9 mouse cellular contexts compared by ENCODE assay signal in genomic region chr4:152558246-152558645, GRCm38 (mm10).
DNase-seq lines count a peak whose midpoint lies in the region; ATAC-seq and TF ChIP-seq lines count a peak whose summit lies in the region.
"Had no signal": no experiment of that assay in that cellular context is flagged by ENCODE, and none has a peak within 500 bp of the region (broad histone marks: within the 10 kb centered on the region; RNA-seq: fewer than 3 reads in every experiment).

No protein-coding gene starts in this region.

- H3K27me3 ChIP-seq in forebrain, embryonic 13.5 days: no peaks in the 10 kb centered on the region
- H3K27me3 ChIP-seq in forebrain, embryonic 11.5 days (ENCODE audit: control insufficient read depth, insufficient read depth, low read length): no peaks in the 10 kb centered on the region
- H3K27me3 ChIP-seq in megakaryocyte, embryonic 14.5 days (replicated peaks): no peaks in the 10 kb centered on the region
- no peaks in the 10 kb centered on the region for H3K27me3 ChIP-seq in limb, embryonic 14.5 days (ENCODE audit: control insufficient read depth, insufficient read depth, low read length)
- no peaks in the 10 kb centered on the region for H3K27me3 ChIP-seq in thymus, adult 2 months (ENCODE audit: control insufficient read depth, insufficient read depth, low read length)

- TF ChIP-seq CTCF in thymus, adult 2 months (IDR thresholded peaks at IDR 0.05; ENCODE audit: borderline replicate concordance, control insufficient read depth, extremely low read depth, insufficient read depth, low read length, poor library complexity): no peak

- ATAC-seq in forebrain, embryonic 13.5 days: peak; percentile 46; the same call in 1 of the 2 replicates
- no peak for ATAC-seq in forebrain, embryonic 11.5 days (replicated peaks; ENCODE audit: low FRiP score)
- no peak for ATAC-seq in megakaryocyte, adult 5-6 weeks (ENCODE audit: poor library complexity, severe bottlenecking)
- ATAC-seq in limb, embryonic 14.5 days (ENCODE audit: low FRiP score, low read depth): peak; percentile 77

- TF ChIP-seq POLR2A in limb, embryonic 14.5 days (IDR thresholded peaks at IDR 0.05; ENCODE audit: borderline replicate concordance, extremely low read depth, insufficient read depth, insufficient read length): no peak
- no peak for TF ChIP-seq POLR2A in thymus, adult 2 months (IDR thresholded peaks at IDR 0.05; ENCODE audit: control insufficient read depth, extremely low read depth, insufficient read depth, low read length, poor library complexity)

- no peak overlapping the region for H3K4me3 ChIP-seq in forebrain, embryonic 13.5 days
- H3K4me3 ChIP-seq in forebrain, embryonic 11.5 days (ENCODE audit: low read depth, low read length): no peak overlapping the region
- H3K4me3 ChIP-seq in megakaryocyte, embryonic 14.5 days (replicated peaks): peak overlapping the region; percentile 1
- H3K4me3 ChIP-seq in limb, embryonic 14.5 days (replicated peaks; ENCODE audit: low read length): no peak overlapping the region
- H3K4me3 ChIP-seq in thymus, adult 2 months (ENCODE audit: control insufficient read depth, insufficient read depth, low read length): no peak overlapping the region

- no peaks in the 10 kb centered on the region for H3K9me3 ChIP-seq in forebrain, embryonic 13.5 days (replicated peaks)
- H3K9me3 ChIP-seq in forebrain, embryonic 11.5 days (ENCODE audit: control insufficient read depth, low read length): no peaks in the 10 kb centered on the region
- H3K9me3 ChIP-seq in megakaryocyte, embryonic 14.5 days: peaks cover 18% of the 10 kb centered on the region
- H3K9me3 ChIP-seq in limb, embryonic 14.5 days (ENCODE audit: control insufficient read depth, low read length): no peaks in the 10 kb centered on the region

- H3K9ac ChIP-seq in forebrain, embryonic 13.5 days: 0 out of 2 replicates have a peak overlapping the region, but pooled peaks have one; percentile 2
- H3K9ac ChIP-seq in forebrain, embryonic 11.5 days (ENCODE audit: low read length): no peak overlapping the region
- no peak overlapping the region for H3K9ac ChIP-seq in limb, embryonic 14.5 days (ENCODE audit: low read depth, low read length, severe bottlenecking)

- DNase-seq in forebrain, embryonic 11.5 days (ENCODE audit: low spot score): no peak
- DNase-seq in limb, embryonic 14.5 days (ENCODE audit: low spot score): peak; percentile 36
- DNase-seq in retina, embryonic 14.5 days (ENCODE audit: low spot score): peak; percentile 70
- no peak for DNase-seq in layer of hippocampus, postnatal 36 days
- DNase-seq in thymus, adult 2 months: no peak
- DNase-seq: heart, postnatal 36 days had no signal

- no peak overlapping the region for H3K4me2 ChIP-seq in forebrain, embryonic 13.5 days
- no peak overlapping the region for H3K4me2 ChIP-seq in forebrain, embryonic 11.5 days (ENCODE audit: low read depth, low read length, severe bottlenecking)
- no peak overlapping the region for H3K4me2 ChIP-seq in limb, embryonic 14.5 days (replicated peaks; ENCODE audit: low read depth, low read length, severe bottlenecking)

- H3K36me3 ChIP-seq in forebrain, embryonic 13.5 days (ENCODE audit: poor library complexity, severe bottlenecking): 0 out of 2 replicates have a peak, but pooled peaks cover 5% of the 10 kb centered on the region
- H3K36me3 ChIP-seq in forebrain, embryonic 11.5 days (ENCODE audit: control insufficient read depth, insufficient read depth, low read length): no peaks in the 10 kb centered on the region
- H3K36me3 ChIP-seq in megakaryocyte, embryonic 14.5 days (replicated peaks; ENCODE audit: low read length): no peaks in the 10 kb centered on the region
- H3K36me3 ChIP-seq in limb, embryonic 14.5 days (ENCODE audit: control insufficient read depth, insufficient read depth, low read length): no peaks in the 10 kb centered on the region
- no peaks in the 10 kb centered on the region for H3K36me3 ChIP-seq in thymus, adult 2 months (ENCODE audit: control insufficient read depth, insufficient read depth, low read length)

- WGBS in forebrain, embryonic 13.5 days: 49% methylated on average over 17 of the region's 17 CpGs
- 55% methylated on average over 17 of the region's 17 CpGs for WGBS in forebrain, embryonic 11.5 days
- WGBS in limb, embryonic 14.5 days: 28% methylated on average over 17 of the region's 17 CpGs
- WGBS in thymus, adult 2 months: 50% methylated on average over 17 of the region's 17 CpGs

- H3K27ac ChIP-seq in forebrain, embryonic 13.5 days: no peak overlapping the region
- no peak overlapping the region for H3K27ac ChIP-seq in forebrain, embryonic 11.5 days (ENCODE audit: low read depth, low read length)
- H3K27ac ChIP-seq in limb, embryonic 14.5 days (replicated peaks; ENCODE audit: low read depth, low read length): no peak overlapping the region
- H3K27ac ChIP-seq in thymus, adult 2 months (ENCODE audit: control insufficient read depth, insufficient read depth, low read length): no peak overlapping the region

- peaks cover 27% of the 10 kb centered on the region for H3K4me1 ChIP-seq in forebrain, embryonic 13.5 days
- H3K4me1 ChIP-seq in forebrain, embryonic 11.5 days (replicated peaks; ENCODE audit: control insufficient read depth, insufficient read depth, low read length): peaks cover 8% of the 10 kb centered on the region
- H3K4me1 ChIP-seq in megakaryocyte, embryonic 14.5 days: no peaks in the 10 kb centered on the region
- H3K4me1 ChIP-seq in limb, embryonic 14.5 days (ENCODE audit: control insufficient read depth, insufficient read depth, low read length): peaks cover 8% of the 10 kb centered on the region; the same call in 1 of the 2 replicates
- H3K4me1 ChIP-seq in thymus, adult 2 months (replicated peaks; ENCODE audit: control insufficient read depth, insufficient read depth, low read length): no peaks in the 10 kb centered on the region; the same call in 1 of the 2 replicates

Comparison
In these comparisons a context has a peak if more than half of its experiments do, and no peak if none do; other contexts are left out.
1. ATAC-seq: peak in forebrain, embryonic 13.5 days (single experiment) and limb, embryonic 14.5 days (single experiment); none in forebrain, embryonic 11.5 days (single experiment) and megakaryocyte, adult 5-6 weeks (single experiment).
2. DNase-seq: peak in limb, embryonic 14.5 days (single experiment) and retina, embryonic 14.5 days (single experiment); none in forebrain, embryonic 11.5 days (single experiment), layer of hippocampus, postnatal 36 days (0 of 2) and thymus, adult 2 months (single experiment).